Comparison of ENCODE assay signal across 8 mouse cellular contexts in the genomic region with DNA sequence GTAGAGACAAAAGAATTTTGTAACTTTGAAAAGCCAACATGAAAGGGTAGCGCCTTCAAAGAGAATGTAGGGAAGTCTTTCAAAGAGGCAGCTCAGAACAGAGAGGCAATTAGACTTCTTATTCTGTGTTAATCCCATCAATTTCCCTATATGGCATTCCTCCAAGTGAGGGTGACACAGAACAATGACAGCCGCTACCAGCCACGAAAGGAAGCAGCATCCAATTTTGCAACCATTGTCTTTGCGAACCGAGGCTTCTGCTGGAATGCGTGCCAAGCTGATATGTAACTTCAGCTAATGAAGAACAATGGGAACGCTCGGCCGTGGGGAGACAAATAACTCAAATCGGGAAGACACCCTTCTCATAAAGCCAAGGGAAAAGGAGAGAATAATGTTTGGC.
DNase-seq lines count a peak whose midpoint lies in the region; ATAC-seq and TF ChIP-seq lines count a peak whose summit lies in the region.

No protein-coding gene starts in this region.

- H3K9me3 ChIP-seq in embryonic facial prominence, embryonic 14.5 days (ENCODE audit: control insufficient read depth, low read length), result no peaks in the 10 kb centered on the region
- H3K9me3 ChIP-seq in embryonic facial prominence, embryonic 10.5 days, result no peaks in the 10 kb centered on the region
- no peaks in the 10 kb centered on the region for H3K9me3 ChIP-seq in lung, postnatal 0 days (ENCODE audit: low read length)

- no peak for TF ChIP-seq EP300 in lung, postnatal 0 days (IDR thresholded peaks at IDR 0.05)

- no peak for TF ChIP-seq CTCF in brain, embryonic 14.5 days (IDR thresholded peaks at IDR 0.05; ENCODE audit: borderline replicate concordance, extremely low read depth, insufficient read depth, insufficient read length)
- TF ChIP-seq CTCF in lung, postnatal 0 days (IDR thresholded peaks at IDR 0.05), result no peak

- no peak for TF ChIP-seq POLR2A in brain, embryonic 14.5 days (IDR thresholded peaks at IDR 0.05; ENCODE audit: borderline replicate concordance, extremely low read depth, insufficient read depth, insufficient read length, poor library complexity, severe bottlenecking)

- H3K4me2 ChIP-seq in embryonic facial prominence, embryonic 14.5 days (ENCODE audit: low read depth, low read length), result no peak overlapping the region
- no peak overlapping the region for H3K4me2 ChIP-seq in lung, postnatal 0 days (replicated peaks; ENCODE audit: low read depth, low read length)

- ATAC-seq in embryonic facial prominence, embryonic 14.5 days (ENCODE audit: low read depth), result no peak
- ATAC-seq in lung, postnatal 0 days, result peak; percentile 62
- ATAC-seq in megakaryocyte, adult 5-6 weeks (ENCODE audit: poor library complexity, severe bottlenecking), result no peak

- DNase-seq in embryonic facial prominence, embryonic 14.5 days (ENCODE audit: low spot score), result peak; percentile 44
- DNase-seq in embryonic facial prominence, embryonic 10.5 days (ENCODE audit: low spot score), result no peak
- peak; percentile 85 for DNase-seq in brain, embryonic 14.5 days (ENCODE audit: low read depth)
- peak; percentile 14 to 32 for DNase-seq in heart, postnatal 10 days
- DNase-seq in lung, postnatal 0 days (ENCODE audit: low spot score), result peak; percentile 62
- no peak for DNase-seq in urinary bladder, postnatal 36 days (ENCODE audit: low spot score in 2 of 2)
- no peak for DNase-seq in urinary bladder, postnatal 25 days (ENCODE audit: low spot score)

- no peaks in the 10 kb centered on the region; the same call in 1 of the 2 replicates for H3K4me1 ChIP-seq in embryonic facial prominence, embryonic 14.5 days (ENCODE audit: control insufficient read depth, insufficient read depth, low read length)
- H3K4me1 ChIP-seq in embryonic facial prominence, embryonic 10.5 days, result peaks cover 30% of the 10 kb centered on the region
- H3K4me1 ChIP-seq in lung, postnatal 0 days (ENCODE audit: insufficient read depth, low read depth, low read length), result no peaks in the 10 kb centered on the region

- no peaks in the 10 kb centered on the region for H3K27me3 ChIP-seq in embryonic facial prominence, embryonic 14.5 days (replicated peaks; ENCODE audit: control insufficient read depth, insufficient read depth, low read length)
- no peaks in the 10 kb centered on the region for H3K27me3 ChIP-seq in embryonic facial prominence, embryonic 10.5 days (replicated peaks; ENCODE audit: low read depth, poor library complexity, severe bottlenecking)
- H3K27me3 ChIP-seq in lung, postnatal 0 days (replicated peaks; ENCODE audit: insufficient read depth, low read length), result no peaks in the 10 kb centered on the region

- H3K4me3 ChIP-seq in embryonic facial prominence, embryonic 14.5 days (ENCODE audit: low read depth, low read length), result no peak overlapping the region
- H3K4me3 ChIP-seq in embryonic facial prominence, embryonic 10.5 days, result no peak overlapping the region
- no peak overlapping the region for H3K4me3 ChIP-seq in lung, postnatal 0 days (ENCODE audit: low read depth, low read length)

- H3K27ac ChIP-seq in embryonic facial prominence, embryonic 14.5 days (replicated peaks; ENCODE audit: low read depth, low read length), result no peak overlapping the region
- H3K27ac ChIP-seq in embryonic facial prominence, embryonic 10.5 days (replicated peaks), result no peak overlapping the region
- no peak overlapping the region for H3K27ac ChIP-seq in lung, postnatal 0 days (ENCODE audit: low read length)

- H3K36me3 ChIP-seq in embryonic facial prominence, embryonic 14.5 days (ENCODE audit: control insufficient read depth, insufficient read depth, low read length), result no peaks in the 10 kb centered on the region
- no peaks in the 10 kb centered on the region for H3K36me3 ChIP-seq in embryonic facial prominence, embryonic 10.5 days (replicated peaks)
- H3K36me3 ChIP-seq in lung, postnatal 0 days (ENCODE audit: insufficient read depth, low read length), result no peaks in the 10 kb centered on the region

- 52% methylated on average over 10 of the region's 10 CpGs for WGBS in embryonic facial prominence, embryonic 14.5 days
- WGBS in embryonic facial prominence, embryonic 10.5 days, result 56% methylated on average over 10 of the region's 10 CpGs
- 27% methylated on average over 10 of the region's 10 CpGs for WGBS in lung, postnatal 0 days

- intact Hi-C loops in heart, postnatal 10 days (cut with DNase I), result no loop called here

- no peak overlapping the region for H3K9ac ChIP-seq in embryonic facial prominence, embryonic 14.5 days (ENCODE audit: low read depth, low read length)
- no peak overlapping the region for H3K9ac ChIP-seq in lung, postnatal 0 days (replicated peaks; ENCODE audit: low read depth)

Comparison
In these comparisons a context has a peak if more than half of its experiments do, and no peak if none do; other contexts are left out.
1. DNase-seq: peak in embryonic facial prominence, embryonic 14.5 days (single experiment), brain, embryonic 14.5 days (single experiment), heart, postnatal 10 days (2 of 2) and lung, postnatal 0 days (single experiment); none in embryonic facial prominence, embryonic 10.5 days (single experiment), urinary bladder, postnatal 36 days (0 of 2) and urinary bladder, postnatal 25 days (single experiment).